Mouse (Mus musculus) granulocyte monocyte progenitor cell, adult 5-6 weeks (primary cell): ENCODE measurements around the gene Renbp. TPM values are rescaled to one million over a fixed set of nuclear protein-coding genes. Genes with fewer than 3 reads are reported as not detected.

Source experiments
- ATAC-seq: replicated peaks from 2 replicates; pipeline ENCODE4 v1.8.0; 2016; ENCODE audit warnings: mild to moderate bottlenecking, moderate TSS enrichment, inconsistent platforms; ENCODE audit not compliant: poor library complexity, severe bottlenecking
- total RNA-seq, 2 experiments: library from RNA; stranded (forward) in 1 of 2; stranded (reverse) in 1 of 2; fragments of 200-712, 200-1000 nt in 1 of 2; fragments of >200 nt in 1 of 2; fragmentation: Nextera tagmentation in 1 of 2; gene quantifications; 2 replicates each; pipeline ENCODE4 v1.2.3; 2014 to 2017

Gene Renbp
- total RNA-seq (2014; fragmentation: Nextera tagmentation), result 24.5 and 60.3 TPM in 2 replicates
- total RNA-seq (2017), result 13.6 and 24.3 TPM in 2 replicates

GRCm38 (mm10) chrX:73930402-73931062 is at the start of gene Renbp:
TSS of gene Renbp (minus strand) at chrX:73930850.
- peak; percentile 99 for ATAC-seq

- ATAC-seq, result no peak
Observed at GRCm38 (mm10) chrX:73977783-73978182, 47.1 kb upstream of the Renbp start.

GRCm38 (mm10) chrX:73976283-73976682 is 45.6 kb upstream of the Renbp start:
- ATAC-seq, result no peak

- ATAC-seq, result no peak
Observed at GRCm38 (mm10) chrX:73972774-73973173, 42.1 kb upstream of the Renbp start.

GRCm38 (mm10) chrX:73970781-73971180 is 40.1 kb upstream of the Renbp start:
- ATAC-seq, result no peak

- no peak for ATAC-seq
Observed at GRCm38 (mm10) chrX:73969729-73970128, 39.1 kb upstream of the Renbp start.

GRCm38 (mm10) chrX:73969167-73969566 is 38.5 kb upstream of the Renbp start:
- ATAC-seq, result no peak

- peak; percentile 61 for ATAC-seq
Observed at GRCm38 (mm10) chrX:73967177-73968075, 36.8 kb upstream of the Renbp start.

- peak; percentile 36 for ATAC-seq
Observed at GRCm38 (mm10) chrX:73966248-73967176, 35.9 kb upstream of the Renbp start, which contains the start of gene Hcfc1. TSS of gene Hcfc1 (minus strand) at chrX:73966357.

GRCm38 (mm10) chrX:73965307-73965706 is 34.7 kb upstream of the Renbp start:
- no peak for ATAC-seq

GRCm38 (mm10) chrX:73964363-73964762 is 33.7 kb upstream of the Renbp start:
- ATAC-seq, result peak; percentile 46

- ATAC-seq, result no peak
Observed at GRCm38 (mm10) chrX:73954988-73955387, 24.3 kb upstream of the Renbp start.

GRCm38 (mm10) chrX:73952603-73953002 is 22.0 kb upstream of the Renbp start:
- no peak for ATAC-seq

GRCm38 (mm10) chrX:73949341-73949740 is 18.7 kb upstream of the Renbp start:
- ATAC-seq, result no peak

GRCm38 (mm10) chrX:73948647-73949046 is 18.0 kb upstream of the Renbp start:
- peak; percentile 86 for ATAC-seq

GRCm38 (mm10) chrX:73946896-73947295 is 16.2 kb upstream of the Renbp start:
- no peak for ATAC-seq

- no peak for ATAC-seq
Observed at GRCm38 (mm10) chrX:73942294-73942693, 11.6 kb upstream of the Renbp start.

GRCm38 (mm10) chrX:73941860-73942259 is 11.2 kb upstream of the Renbp start:
- ATAC-seq, result no peak

GRCm38 (mm10) chrX:73931871-73932270 is 1.2 kb upstream of the Renbp start:
- ATAC-seq, result no peak

GRCm38 (mm10) chrX:73922550-73922882 is 8.1 kb downstream of the Renbp start:
- no peak for ATAC-seq
